ENCODE assay signal across 9 mouse cellular contexts in genomic region chr2:93475040-93475439, GRCm38 (mm10). TPM values are rescaled to one million over a fixed set of nuclear protein-coding genes. Genes with fewer than 3 reads are reported as not detected.
DNase-seq lines count a peak whose midpoint lies in the region; ATAC-seq and TF ChIP-seq lines count a peak whose summit lies in the region.
"Had no signal": no experiment of that assay in that cellular context is flagged by ENCODE, and none has a peak within 500 bp of the region (broad histone marks: within the 10 kb centered on the region; RNA-seq: fewer than 3 reads in every experiment).

No protein-coding gene starts in this region.

- H3K4me2 ChIP-seq in heart, embryonic 15.5 days = no peak overlapping the region
- no peak overlapping the region for H3K4me2 ChIP-seq in lung, postnatal 0 days (replicated peaks; ENCODE audit: low read depth, low read length)
- H3K4me2 ChIP-seq: liver, embryonic 15.5 days had no signal

- no peak overlapping the region for H3K4me3 ChIP-seq in E14TG2a.4 (replicated peaks; ENCODE audit: low read length)
- no peak overlapping the region for H3K4me3 ChIP-seq in heart, embryonic 15.5 days
- H3K4me3 ChIP-seq in layer of hippocampus, adult 2 months = no peak overlapping the region
- H3K4me3 ChIP-seq in lung, postnatal 0 days (ENCODE audit: low read depth, low read length) = no peak overlapping the region
- H3K4me3 ChIP-seq: liver, embryonic 15.5 days had no signal

- H3K9me3 ChIP-seq in E14TG2a.4 (ENCODE audit: low read length) = peaks cover 36% of the 10 kb centered on the region
- H3K9me3 ChIP-seq in heart, embryonic 15.5 days (replicated peaks) = no peaks in the 10 kb centered on the region
- no peaks in the 10 kb centered on the region for H3K9me3 ChIP-seq in lung, postnatal 0 days (ENCODE audit: low read length)
- H3K9me3 ChIP-seq: liver, embryonic 15.5 days had no signal

- TF ChIP-seq EP300 in lung, postnatal 0 days (IDR thresholded peaks at IDR 0.05) = no peak

- H3K9ac ChIP-seq in heart, embryonic 15.5 days = no peak overlapping the region
- H3K9ac ChIP-seq in lung, postnatal 0 days (replicated peaks; ENCODE audit: low read depth) = no peak overlapping the region
- H3K9ac ChIP-seq: liver, embryonic 15.5 days had no signal

- peaks cover 7% of the 10 kb centered on the region for H3K4me1 ChIP-seq in E14TG2a.4 (replicated peaks; ENCODE audit: low read depth, low read length)
- peaks cover 14% of the 10 kb centered on the region for H3K4me1 ChIP-seq in heart, embryonic 15.5 days (replicated peaks)
- peaks cover 7% of the 10 kb centered on the region for H3K4me1 ChIP-seq in lung, postnatal 0 days (ENCODE audit: insufficient read depth, low read depth, low read length)

- WGBS in heart, embryonic 15.5 days = under 1% methylated on average over 11 of the region's 11 CpGs
- WGBS in lung, postnatal 0 days = 4% methylated on average over 11 of the region's 11 CpGs

- 0 out of 2 replicates have a peak, but pooled peaks have one; percentile 30 for ATAC-seq in heart, embryonic 15.5 days (replicated peaks; ENCODE audit: insufficient number of reproducible peaks, insufficient read depth, low FRiP score, low read depth)
- peak; percentile 29 for ATAC-seq in lung, postnatal 0 days

- H3K27ac ChIP-seq in heart, embryonic 15.5 days = no peak overlapping the region
- no peak overlapping the region for H3K27ac ChIP-seq in layer of hippocampus, adult 2 months
- H3K27ac ChIP-seq in lung, postnatal 0 days (ENCODE audit: low read length) = no peak overlapping the region
- H3K27ac ChIP-seq: liver, embryonic 15.5 days had no signal

- H3K36me3 ChIP-seq in E14TG2a.4 (ENCODE audit: insufficient read depth, low read length) = no peaks in the 10 kb centered on the region
- H3K36me3 ChIP-seq in heart, embryonic 15.5 days = no peaks in the 10 kb centered on the region
- no peaks in the 10 kb centered on the region for H3K36me3 ChIP-seq in lung, postnatal 0 days (ENCODE audit: insufficient read depth, low read length)
- H3K36me3 ChIP-seq: liver, embryonic 15.5 days had no signal

- peak; percentile 57 for TF ChIP-seq CTCF in E14TG2a.4 (conservative IDR thresholded peaks at IDR 0.05; ENCODE audit: low read length)
- TF ChIP-seq CTCF in layer of hippocampus, adult 2 months (conservative IDR thresholded peaks at IDR 0.05) = peak; percentile 90
- peak; percentile 94 for TF ChIP-seq CTCF in lung, postnatal 0 days (IDR thresholded peaks at IDR 0.05)

- peaks cover 20% of the 10 kb centered on the region for H3K27me3 ChIP-seq in E14TG2a.4 (ENCODE audit: insufficient read depth, low read length)
- H3K27me3 ChIP-seq in heart, embryonic 15.5 days = peaks cover 36% of the 10 kb centered on the region
- H3K27me3 ChIP-seq in lung, postnatal 0 days (replicated peaks; ENCODE audit: insufficient read depth, low read length) = 0 out of 2 replicates have a peak, but pooled peaks cover 4% of the 10 kb centered on the region

- DNase-seq in brain, adult 2 months (ENCODE audit: low read depth, low spot score) = peak; percentile 94
- DNase-seq in fibroblast of lung, adult 2 months (ENCODE audit: low read depth) = peak; percentile 60
- peak; percentile 89 to 93 for DNase-seq in layer of hippocampus, adult 2 months (ENCODE audit: low spot score in 2 of 2)
- peak; percentile 94 for DNase-seq in lung, postnatal 0 days (ENCODE audit: low spot score)
- DNase-seq in retina, adult 2 months (ENCODE audit: low read depth, low spot score) = peak; percentile 73
- DNase-seq in thymus, postnatal 14 days = peak; percentile 81

RNA-seq across cellular contexts. Expression of gene Cd82, which starts 12.1 kb away (rescaled TPM):
- 24.4 and 59.4 TPM in 2 replicates for polyA plus RNA-seq in heart, embryonic 15.5 days (2015; fragmentation: Nextera tagmentation; extraction: Ambion mirVana)
- 10 to 100 TPM; 17.2 to 17.9 TPM for total RNA-seq in layer of hippocampus, adult 2 months (2021)
- polyA plus RNA-seq in lung, postnatal 0 days (2015; fragmentation: Nextera tagmentation; extraction: Ambion mirVana) = 94.1 and 106 TPM in 2 replicates
